Mouse (Mus musculus): Measurements from ENCODE around the gene Tmem185b. TPM values are rescaled to one million over a fixed set of nuclear protein-coding genes. Genes with fewer than 3 reads are reported as not detected.

The Tmem185b gene
- 26.3 and 26.9 TPM in 2 replicates for polyA plus RNA-seq (2015; fragmentation: Nextera tagmentation; extraction: Ambion mirVana)

DNA sequence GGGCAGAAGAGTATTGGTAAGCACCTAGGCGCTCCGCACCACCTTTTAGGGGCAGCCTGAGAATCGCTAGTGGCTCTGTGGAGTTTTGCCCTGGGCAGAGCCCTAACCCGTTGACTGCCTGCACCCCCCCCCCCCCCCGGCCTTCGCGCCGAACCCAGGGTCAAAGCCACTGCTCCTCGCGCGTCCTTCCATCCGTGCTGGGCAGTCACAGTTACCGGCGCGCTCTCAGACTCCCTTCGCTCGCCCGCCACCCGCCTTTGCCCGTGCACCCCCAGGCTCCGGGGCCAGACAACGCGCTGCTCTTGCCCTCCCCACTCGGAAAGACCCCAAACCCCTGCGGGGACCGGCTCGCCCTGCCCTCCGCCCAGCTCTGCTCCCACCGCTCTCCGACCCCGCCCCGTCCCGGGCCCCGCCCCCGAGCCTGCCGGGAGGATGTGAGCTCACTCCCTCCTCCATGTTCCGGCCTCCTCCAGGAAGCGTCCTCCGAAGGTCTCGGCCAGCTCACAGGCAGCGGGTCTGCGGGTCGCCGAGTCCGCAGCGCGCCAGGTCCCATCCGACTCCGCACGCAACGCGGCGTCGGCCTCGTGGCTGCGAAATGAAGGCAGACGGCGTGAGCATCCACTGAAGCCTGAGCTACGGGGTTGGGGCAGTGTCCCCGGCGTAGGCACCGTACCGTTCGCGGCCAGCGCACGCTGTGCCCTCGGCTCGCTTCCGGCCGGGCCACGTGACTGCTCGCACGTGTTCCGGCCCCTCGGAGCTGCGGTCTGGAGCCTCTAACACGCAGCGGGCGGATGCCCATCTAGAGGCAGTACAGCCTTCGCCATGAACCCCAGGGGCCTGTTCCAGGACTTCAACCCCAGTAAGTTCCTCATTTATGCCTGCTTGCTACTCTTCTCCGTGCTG, at the start of gene Tmem185b:
Tmem185b (plus strand) TSS at position 472 of the 903 bp plus-strand sequence.
- WGBS, result 2% methylated on average over 77 of the region's 82 CpGs
- H3K27me3 ChIP-seq, result no peaks in the 10 kb centered on the region
- peak within 1 kb of the TSS; percentile 70 for H3K4me3 ChIP-seq
- peak within 1 kb of the TSS; percentile 92 for H3K4me2 ChIP-seq (replicated peaks)
- H3K36me3 ChIP-seq, result peaks cover 33% of the 10 kb centered on the region
- peaks cover 29% of the 10 kb centered on the region for H3K4me1 ChIP-seq
- H3K27ac ChIP-seq, result peak within 1 kb of the TSS; percentile 73
- peaks cover 22% of the 10 kb centered on the region for H3K9me3 ChIP-seq
- H3K9ac ChIP-seq, result peak within 1 kb of the TSS; percentile 81
- peak; percentile 97 for ATAC-seq (ENCODE audit: low FRiP score, low read depth)

DNA sequence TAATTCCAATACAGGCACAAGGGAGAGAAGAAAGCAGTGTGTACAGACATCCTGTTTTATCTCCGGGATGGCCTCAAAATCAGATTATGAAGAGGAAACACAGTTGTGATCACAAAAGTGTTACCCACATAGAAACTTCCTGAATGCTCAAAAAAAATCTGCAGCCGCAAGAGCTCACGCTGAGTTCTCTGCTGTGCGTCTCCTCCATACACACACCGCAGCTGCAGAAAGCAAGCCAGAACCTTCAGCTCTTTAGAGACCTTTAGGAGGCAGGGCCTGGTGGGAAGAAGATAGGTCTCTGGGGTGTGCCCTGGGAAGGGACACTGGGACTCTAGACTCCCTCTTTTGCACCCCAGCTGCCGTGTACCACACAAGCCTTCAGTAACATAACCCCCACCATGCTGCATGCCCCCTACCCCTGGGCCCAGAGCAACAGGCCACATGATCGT, 49.0 kb upstream of the Tmem185b start:
- Histone ChIP-seq H3K36me3 (peaks cover 68% of the 10 kb centered on the region), H3K9me3 (no peaks in the 10 kb centered on the region; the same call in 1 of the 2 replicates), H3K4me1 (no peaks in the 10 kb centered on the region), H3K9ac (no peak overlapping the region), H3K27me3 (no peaks in the 10 kb centered on the region), H3K4me3 (no peak overlapping the region), H3K4me2 (replicated peaks) (no peak overlapping the region), H3K27ac (no peak overlapping the region)
- no peak for ATAC-seq (ENCODE audit: low FRiP score, low read depth)
- WGBS, result 83% methylated on average over 7 of the region's 7 CpGs

DNA sequence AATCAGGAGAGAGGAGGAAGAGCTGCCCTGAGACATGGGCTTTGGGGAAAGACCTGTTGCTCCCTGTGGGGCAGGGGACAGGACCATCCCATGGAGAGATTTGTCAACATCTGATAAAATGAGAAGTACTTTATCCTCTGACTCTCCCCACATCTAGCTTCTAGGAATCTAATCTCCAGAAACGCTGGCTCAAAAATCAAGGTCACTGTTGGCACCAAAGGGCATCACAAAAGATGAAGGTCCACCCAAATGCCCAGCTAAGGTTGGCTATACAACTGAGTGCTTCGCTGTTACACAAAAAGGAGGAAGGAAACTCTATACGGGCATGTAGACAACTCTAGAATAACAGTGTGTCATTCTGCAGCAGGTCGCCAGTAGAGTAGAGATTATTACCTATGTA, 46.3 kb upstream of the Tmem185b start:
- no peak overlapping the region for H3K4me2 ChIP-seq (replicated peaks)
- H3K27me3 ChIP-seq, result no peaks in the 10 kb centered on the region
- H3K36me3 ChIP-seq, result peaks cover 54% of the 10 kb centered on the region
- H3K27ac ChIP-seq, result no peak overlapping the region
- H3K9me3 ChIP-seq, result no peaks in the 10 kb centered on the region; the same call in 1 of the 2 replicates
- no peak overlapping the region for H3K9ac ChIP-seq
- WGBS, result 85% methylated on average over 4 of the region's 4 CpGs
- ATAC-seq (ENCODE audit: low FRiP score, low read depth), result no peak
- no peak overlapping the region for H3K4me3 ChIP-seq
- H3K4me1 ChIP-seq, result no peaks in the 10 kb centered on the region

DNA sequence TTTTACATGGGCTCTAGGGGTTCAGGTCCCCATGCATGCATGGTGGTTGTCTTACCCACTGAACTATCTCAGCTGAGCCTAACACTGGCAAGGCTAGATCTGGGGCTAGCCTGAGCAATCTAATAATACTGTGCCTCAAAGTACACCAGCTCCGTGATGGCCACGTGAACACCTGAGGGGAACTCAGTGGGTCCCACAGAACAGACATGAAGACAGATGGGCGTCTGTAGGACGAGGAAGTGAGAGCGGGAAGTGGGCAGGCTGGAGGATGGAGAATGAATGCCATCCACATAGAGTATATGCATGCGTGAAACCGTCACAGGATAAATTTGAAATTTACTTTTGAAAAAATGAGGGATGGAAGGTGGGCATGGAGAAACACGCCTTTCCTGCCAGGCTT, 45.3 kb upstream of the Tmem185b start:
- no peaks in the 10 kb centered on the region for H3K27me3 ChIP-seq
- no peaks in the 10 kb centered on the region; the same call in 1 of the 2 replicates for H3K9me3 ChIP-seq
- peaks cover 2% of the 10 kb centered on the region for H3K4me1 ChIP-seq
- H3K4me2 ChIP-seq (replicated peaks), result no peak overlapping the region
- peaks cover 44% of the 10 kb centered on the region for H3K36me3 ChIP-seq
- no peak for ATAC-seq (ENCODE audit: low FRiP score, low read depth)
- H3K9ac ChIP-seq, result no peak overlapping the region
- H3K4me3 ChIP-seq, result no peak overlapping the region
- WGBS, result 94% methylated on average over 8 of the region's 8 CpGs
- H3K27ac ChIP-seq, result no peak overlapping the region

DNA sequence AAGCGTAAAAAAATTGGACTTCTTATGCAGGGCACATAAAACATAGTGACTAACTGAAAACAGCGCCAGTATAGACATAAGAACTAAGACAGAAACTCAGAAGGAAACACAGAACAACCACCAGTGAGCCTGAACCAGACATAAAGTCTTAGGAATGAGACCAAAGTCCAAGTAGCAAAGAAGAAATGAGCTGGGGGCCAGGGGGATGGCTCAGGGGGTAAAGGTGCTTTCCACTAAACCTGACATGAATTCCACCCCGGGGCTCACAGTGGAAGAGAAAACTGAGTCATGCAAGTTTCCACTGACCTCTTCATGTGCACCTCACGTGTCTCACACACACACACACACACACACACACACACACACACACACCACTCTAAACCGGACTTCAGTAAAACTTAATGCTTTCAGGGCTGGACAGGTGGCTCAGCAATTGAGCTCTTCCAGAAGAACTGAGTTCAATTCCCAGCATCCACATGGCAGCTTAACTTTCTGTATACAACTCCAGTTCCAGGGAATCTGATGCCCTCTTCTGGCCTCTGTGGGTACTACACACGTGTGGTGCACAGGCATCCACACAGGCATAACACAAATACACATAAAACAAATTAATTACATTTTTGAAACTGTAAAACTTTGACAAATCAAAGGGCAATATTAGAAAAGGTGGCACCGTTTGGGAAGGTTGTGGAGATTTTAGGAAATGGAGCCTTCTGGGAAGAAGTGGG, 44.6 kb upstream of the Tmem185b start:
- H3K4me2 ChIP-seq (replicated peaks), result no peak overlapping the region
- no peak overlapping the region for H3K9ac ChIP-seq
- H3K4me3 ChIP-seq, result no peak overlapping the region
- peaks cover 37% of the 10 kb centered on the region for H3K36me3 ChIP-seq
- H3K4me1 ChIP-seq, result peaks cover 9% of the 10 kb centered on the region
- no peak for ATAC-seq (ENCODE audit: low FRiP score, low read depth)
- H3K9me3 ChIP-seq, result no peaks in the 10 kb centered on the region; the same call in 1 of the 2 replicates
- 98% methylated on average over 7 of the region's 7 CpGs for WGBS
- H3K27me3 ChIP-seq, result no peaks in the 10 kb centered on the region
- H3K27ac ChIP-seq, result no peak overlapping the region

DNA sequence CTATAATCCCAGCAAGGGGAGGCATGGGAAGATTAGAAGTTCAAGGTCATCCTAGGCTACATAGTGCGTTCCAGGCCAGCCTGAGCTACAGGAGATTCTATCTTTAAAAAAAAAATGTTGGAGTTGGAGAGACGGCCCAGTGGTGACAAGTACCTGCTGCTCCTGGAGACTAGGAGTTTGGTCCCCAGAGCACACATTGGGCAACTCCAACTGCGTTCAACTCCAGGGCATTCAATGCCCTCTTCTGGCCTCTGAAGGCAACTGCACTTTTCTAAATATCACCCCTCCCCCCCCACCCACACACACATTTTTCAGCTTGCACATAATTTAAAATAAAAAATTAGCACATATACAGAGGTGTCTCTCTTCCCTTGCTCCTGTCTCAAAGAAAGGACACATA, 43.1 kb upstream of the Tmem185b start:
- ATAC-seq (ENCODE audit: low FRiP score, low read depth), result no peak
- no peak overlapping the region for H3K9ac ChIP-seq
- no peaks in the 10 kb centered on the region; the same call in 1 of the 2 replicates for H3K9me3 ChIP-seq
- H3K4me2 ChIP-seq (replicated peaks), result no peak overlapping the region
- H3K27me3 ChIP-seq, result no peaks in the 10 kb centered on the region
- 69% methylated on average over 3 of the region's 3 CpGs for WGBS
- no peak overlapping the region for H3K4me3 ChIP-seq
- peaks cover 22% of the 10 kb centered on the region for H3K36me3 ChIP-seq
- peaks cover 24% of the 10 kb centered on the region for H3K4me1 ChIP-seq
- H3K27ac ChIP-seq, result no peak overlapping the region

DNA sequence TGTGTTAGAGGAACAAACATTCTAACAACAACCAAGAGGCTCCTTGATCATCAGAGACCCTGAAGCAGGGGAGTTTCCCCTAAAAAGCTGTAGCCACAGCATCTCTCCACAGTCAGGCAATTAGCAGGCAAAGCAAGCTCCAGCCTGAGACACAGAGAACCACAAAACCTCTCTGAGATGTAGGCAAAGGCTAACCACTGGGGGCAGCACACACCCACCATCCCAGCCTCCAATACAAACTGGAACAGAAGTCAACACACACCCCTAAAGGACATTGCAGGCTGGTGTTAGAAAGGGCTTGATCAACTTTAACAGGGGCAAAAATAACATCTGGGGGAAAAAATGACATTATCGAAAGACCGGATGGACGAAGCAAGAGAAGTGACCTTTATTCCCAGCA, 41.5 kb upstream of the Tmem185b start:
- Histone ChIP-seq H3K36me3 (peaks cover 21% of the 10 kb centered on the region), H3K4me1 (peaks cover 32% of the 10 kb centered on the region), H3K4me2 (replicated peaks) (no peak overlapping the region), H3K9me3 (no peaks in the 10 kb centered on the region; the same call in 1 of the 2 replicates), H3K4me3 (no peak overlapping the region), H3K9ac (no peak overlapping the region), H3K27me3 (no peaks in the 10 kb centered on the region), H3K27ac (no peak overlapping the region)
- no peak for ATAC-seq (ENCODE audit: low FRiP score, low read depth)
- 57% methylated on average over 3 of the region's 3 CpGs for WGBS

DNA sequence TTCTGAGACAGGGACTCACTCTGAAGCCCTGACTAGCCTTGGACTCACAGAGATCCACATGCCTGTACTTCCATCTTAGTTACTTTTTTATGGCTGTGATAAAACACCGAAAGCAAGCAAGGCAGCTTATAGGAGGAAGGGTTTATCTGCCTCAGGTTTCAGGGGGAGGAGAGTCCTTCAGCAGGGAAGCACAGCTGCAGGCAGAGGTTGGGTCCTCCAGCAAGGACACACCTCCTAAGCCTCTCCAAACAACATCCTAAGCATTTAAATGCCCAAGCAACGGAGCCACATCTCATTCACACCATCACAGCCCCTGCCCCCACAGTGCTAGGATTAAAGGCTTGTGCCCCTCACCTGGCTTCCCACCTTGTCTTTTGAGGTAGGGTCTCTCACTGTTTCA, 40.1 kb upstream of the Tmem185b start:
- H3K36me3 ChIP-seq, result peaks cover 16% of the 10 kb centered on the region
- no peaks in the 10 kb centered on the region for H3K27me3 ChIP-seq
- H3K4me2 ChIP-seq (replicated peaks), result no peak overlapping the region
- H3K27ac ChIP-seq, result no peak overlapping the region
- no peak for ATAC-seq (ENCODE audit: low FRiP score, low read depth)
- peaks cover 44% of the 10 kb centered on the region for H3K4me1 ChIP-seq
- H3K9me3 ChIP-seq, result no peaks in the 10 kb centered on the region; the same call in 1 of the 2 replicates
- no peak overlapping the region for H3K9ac ChIP-seq
- 3% methylated on average over 2 of the region's 2 CpGs for WGBS
- no peak overlapping the region for H3K4me3 ChIP-seq

DNA sequence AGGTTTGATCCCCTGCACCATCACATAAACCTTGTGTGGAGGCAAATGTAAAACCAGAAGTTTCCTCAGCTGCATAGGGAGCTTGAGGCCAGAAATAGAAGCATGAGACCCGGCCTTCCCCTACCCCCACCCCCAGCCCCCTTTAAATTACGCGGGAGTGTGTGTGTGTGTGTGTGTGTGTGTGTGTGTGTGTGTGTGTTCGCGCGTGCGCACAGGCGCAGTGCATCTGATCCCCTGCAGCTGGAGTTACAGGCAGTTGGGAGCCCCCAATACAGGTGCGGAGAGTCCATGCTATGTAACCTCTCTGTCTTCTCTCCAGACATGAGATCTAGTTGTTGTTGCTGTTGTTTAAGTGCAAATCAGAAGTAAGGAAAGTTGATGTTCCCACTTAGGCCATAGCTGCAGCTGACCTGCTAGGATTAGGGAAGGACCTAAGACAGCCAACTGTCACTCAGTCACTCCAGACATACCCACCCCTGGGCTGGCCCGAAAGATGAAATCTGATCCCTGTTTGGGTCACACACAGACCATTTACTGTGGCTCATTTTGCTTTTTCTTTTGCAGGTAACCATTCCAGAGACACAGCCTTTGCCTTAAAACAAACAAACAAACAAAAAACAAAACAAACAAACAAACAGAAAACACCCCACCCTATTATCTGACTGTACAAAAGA, 37.9 kb upstream of the Tmem185b start:
- Histone ChIP-seq H3K36me3 (no peaks in the 10 kb centered on the region), H3K27ac (peak overlapping the region; percentile 22; the same call in 1 of the 2 replicates), H3K9me3 (no peaks in the 10 kb centered on the region), H3K4me1 (peaks cover 67% of the 10 kb centered on the region), H3K9ac (no peak overlapping the region), H3K4me2 (replicated peaks) (peak overlapping the region; percentile 25), H3K27me3 (no peaks in the 10 kb centered on the region), H3K4me3 (no peak overlapping the region)
- 24% methylated on average over 9 of the region's 10 CpGs for WGBS
- ATAC-seq (ENCODE audit: low FRiP score, low read depth), result peak; percentile 66

DNA sequence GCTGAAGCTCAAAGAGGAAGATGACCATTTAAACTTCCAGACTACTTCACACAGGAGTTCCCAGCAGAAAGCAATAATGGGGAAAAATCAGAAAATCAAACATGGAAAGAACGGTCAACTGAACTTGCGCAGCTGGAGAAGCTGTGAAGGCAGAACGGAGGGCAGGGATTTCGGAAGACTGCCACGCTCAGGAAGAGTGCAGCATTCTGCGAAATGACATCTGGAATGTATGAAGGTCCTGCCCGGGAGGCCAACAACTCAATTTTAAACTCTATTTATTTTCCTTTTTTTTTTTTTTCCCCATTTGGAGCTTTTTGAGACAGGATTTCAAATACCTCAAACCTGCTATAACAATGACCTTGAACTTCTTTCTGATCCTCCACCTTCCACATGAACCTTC, 35.2 kb upstream of the Tmem185b start:
- H3K4me3 ChIP-seq, result no peak overlapping the region
- H3K27me3 ChIP-seq, result no peaks in the 10 kb centered on the region
- no peaks in the 10 kb centered on the region for H3K9me3 ChIP-seq
- no peaks in the 10 kb centered on the region for H3K36me3 ChIP-seq
- H3K4me2 ChIP-seq (replicated peaks), result no peak overlapping the region
- no peak for ATAC-seq (ENCODE audit: low FRiP score, low read depth)
- H3K9ac ChIP-seq, result no peak overlapping the region
- no peak overlapping the region for H3K27ac ChIP-seq
- 50% methylated on average over 7 of the region's 7 CpGs for WGBS
- peaks cover 74% of the 10 kb centered on the region for H3K4me1 ChIP-seq

DNA sequence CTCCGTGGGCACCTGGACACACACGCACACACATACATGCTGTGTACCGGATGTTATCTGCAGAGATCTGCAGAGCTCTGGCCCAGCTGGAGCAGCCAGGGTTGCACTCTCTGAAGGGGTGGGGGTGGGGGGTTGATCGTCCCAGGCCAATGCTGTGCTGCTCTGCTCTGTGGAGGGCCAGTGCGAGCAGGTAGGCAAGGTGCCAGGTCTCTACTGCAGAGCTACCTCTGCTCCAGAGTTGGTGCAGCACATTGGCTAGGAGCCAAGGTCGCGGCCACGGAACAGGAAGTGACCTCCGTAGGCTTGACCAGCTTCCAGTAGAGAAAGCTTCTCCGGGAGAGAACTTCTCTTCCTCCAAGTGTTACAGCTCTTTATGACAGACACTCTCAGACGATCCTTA, 33.9 kb upstream of the Tmem185b start:
- Histone ChIP-seq H3K4me2 (replicated peaks) (no peak overlapping the region; the same call in 1 of the 2 replicates), H3K27ac (peak overlapping the region; percentile 44; the same call in 1 of the 2 replicates), H3K36me3 (no peaks in the 10 kb centered on the region), H3K9me3 (no peaks in the 10 kb centered on the region), H3K9ac (no peak overlapping the region; the same call in 1 of the 2 replicates), H3K4me1 (peaks cover 60% of the 10 kb centered on the region), H3K4me3 (no peak overlapping the region), H3K27me3 (no peaks in the 10 kb centered on the region)
- ATAC-seq (ENCODE audit: low FRiP score, low read depth), result peak; percentile 37; the same call in 1 of the 2 replicates
- WGBS, result 33% methylated on average over 11 of the region's 11 CpGs
